Mouse (Mus musculus): ENCODE results near the gene Adamtsl4. TPM values are rescaled to one million over a fixed set of nuclear protein-coding genes. Genes with fewer than 3 reads are reported as not detected.
A peak's percentile ranks its signal among the peaks of the same experiment; 100 is the strongest.
"Not testable (repeated sequence)": the region's sequence is repeated elsewhere in the genome, so short reads cannot be mapped to it uniquely, and the experiment has no call there.

Adamtsl4 gene
- total RNA-seq, 2 experiments from 2014 or later: 6.8 to 7.7 TPM

GRCm38 (mm10) chr3:95695796-95696195 lies 8.1 kb upstream of the Adamtsl4 start:
- intact Hi-C loops (cut with DNase I): no loop called here
- no peak overlapping the region for H3K4me3 ChIP-seq
- no peak for TF ChIP-seq CTCF (IDR thresholded peaks at IDR 0.05)
- no peak for DNase-seq (ENCODE audit: extremely low spot score in 1 of 2, low spot score in 2 of 2)
- no peak overlapping the region for H3K27ac ChIP-seq

- no peak for TF ChIP-seq CTCF (IDR thresholded peaks at IDR 0.05)
- H3K27ac ChIP-seq: no peak overlapping the region
- intact Hi-C loops (cut with DNase I): no loop called here
- no peak for DNase-seq (ENCODE audit: extremely low spot score in 1 of 2, low spot score in 2 of 2)
- no peak overlapping the region for H3K4me3 ChIP-seq
Observed at GRCm38 (mm10) chr3:95694808-95695703, 7.3 kb upstream of the Adamtsl4 start.

- DNase-seq (ENCODE audit: extremely low spot score in 1 of 2, low spot score in 2 of 2): no peak
- Histone ChIP-seq H3K27ac (no peak overlapping the region), H3K4me3 (no peak overlapping the region)
- intact Hi-C loops (cut with DNase I): no loop called here
- TF ChIP-seq CTCF (IDR thresholded peaks at IDR 0.05): no peak
Observed at GRCm38 (mm10) chr3:95693821-95694807, 6.4 kb upstream of the Adamtsl4 start.

GRCm38 (mm10) chr3:95692677-95693076 lies 5.0 kb upstream of the Adamtsl4 start:
- H3K4me3 ChIP-seq: no peak overlapping the region
- no peak for TF ChIP-seq CTCF (IDR thresholded peaks at IDR 0.05)
- no peak overlapping the region for H3K27ac ChIP-seq
- DNase-seq (ENCODE audit: extremely low spot score in 1 of 2, low spot score in 2 of 2): no peak
- intact Hi-C loops (cut with DNase I): no loop called here

- DNase-seq (ENCODE audit: extremely low spot score in 1 of 2, low spot score in 2 of 2); H3K27ac ChIP-seq; H3K4me3 ChIP-seq; intact Hi-C loops (cut with DNase I): not testable (repeated sequence)
Observed at GRCm38 (mm10) chr3:95690552-95690951, 2.8 kb upstream of the Adamtsl4 start.

- no peak for TF ChIP-seq CTCF (IDR thresholded peaks at IDR 0.05)
- intact Hi-C loops (cut with DNase I): no loop called here
- H3K4me3 ChIP-seq: no peak overlapping the region
- DNase-seq (ENCODE audit: extremely low spot score in 1 of 2, low spot score in 2 of 2): no peak
- H3K27ac ChIP-seq: no peak overlapping the region
Observed at GRCm38 (mm10) chr3:95689940-95690339, 2.2 kb upstream of the Adamtsl4 start.

GRCm38 (mm10) chr3:95689171-95689915 lies 1.6 kb upstream of the Adamtsl4 start:
- no peak overlapping the region for H3K4me3 ChIP-seq
- no peak overlapping the region for H3K27ac ChIP-seq
- TF ChIP-seq CTCF (IDR thresholded peaks at IDR 0.05): no peak; the same call in 1 of the 2 replicates
- no peak for DNase-seq (ENCODE audit: extremely low spot score in 1 of 2, low spot score in 2 of 2)
- intact Hi-C loops (cut with DNase I): no loop called here

- Histone ChIP-seq H3K27ac (no peak overlapping the region; the same call in 1 of the 2 replicates), H3K4me3 (peak overlapping the region; percentile 50)
- TF ChIP-seq CTCF (IDR thresholded peaks at IDR 0.05): no peak
- no peak for DNase-seq (ENCODE audit: extremely low spot score in 1 of 2, low spot score in 2 of 2)
- intact Hi-C loops (cut with DNase I): no loop called here
Observed at GRCm38 (mm10) chr3:95687168-95687523, 571 bp downstream of the Adamtsl4 start.

- no peak for DNase-seq (ENCODE audit: extremely low spot score in 1 of 2, low spot score in 2 of 2)
- no peak for TF ChIP-seq CTCF (IDR thresholded peaks at IDR 0.05)
- intact Hi-C loops (cut with DNase I): no loop called here
- Histone ChIP-seq H3K27ac (no peak overlapping the region), H3K4me3 (no peak overlapping the region)
Observed at GRCm38 (mm10) chr3:95686492-95687167, 1.1 kb downstream of the Adamtsl4 start.

GRCm38 (mm10) chr3:95685701-95686100 lies 2.0 kb downstream of the Adamtsl4 start:
- DNase-seq (ENCODE audit: extremely low spot score in 1 of 2, low spot score in 2 of 2): no peak
- intact Hi-C loops (cut with DNase I): no loop called here
- TF ChIP-seq CTCF (IDR thresholded peaks at IDR 0.05): no peak
- no peak overlapping the region for H3K4me3 ChIP-seq
- no peak overlapping the region for H3K27ac ChIP-seq

GRCm38 (mm10) chr3:95685301-95685700 lies 2.4 kb downstream of the Adamtsl4 start:
- intact Hi-C loops (cut with DNase I): no loop called here
- TF ChIP-seq CTCF (IDR thresholded peaks at IDR 0.05): no peak
- Histone ChIP-seq H3K4me3 (no peak overlapping the region), H3K27ac (no peak overlapping the region)
- no peak for DNase-seq (ENCODE audit: extremely low spot score in 1 of 2, low spot score in 2 of 2)
